ENCODE assay signal across 8 mouse cellular contexts in the genomic region with DNA sequence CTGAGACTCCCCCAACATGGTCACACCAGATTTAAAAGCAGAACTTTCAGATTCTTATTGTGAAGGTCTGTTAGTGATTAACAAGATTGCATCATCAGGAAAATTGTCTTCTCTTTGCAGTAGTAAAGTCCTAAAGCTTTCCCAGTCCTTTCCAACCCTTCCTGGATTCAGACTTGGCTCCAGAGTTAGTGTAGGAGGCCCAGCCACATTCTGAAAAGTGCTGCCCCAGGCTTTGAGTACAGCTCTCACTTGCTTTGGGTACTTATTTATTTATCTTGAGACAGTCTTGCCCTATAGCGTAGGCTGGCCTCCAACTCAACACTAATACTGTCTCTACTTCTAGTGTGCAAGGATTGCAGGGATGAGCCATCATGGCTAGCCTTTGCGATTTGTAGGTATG. TPM values are rescaled to one million over a fixed set of nuclear protein-coding genes. Genes with fewer than 3 reads are reported as not detected.
A peak's percentile ranks its signal among the peaks of the same experiment; 100 is the strongest.
DNase-seq lines count a peak whose midpoint lies in the region; ATAC-seq and TF ChIP-seq lines count a peak whose summit lies in the region.

No protein-coding gene starts in this region.

- no peak for TF ChIP-seq CTCF in C2C12 (IDR thresholded peaks at IDR 0.05; ENCODE audit: control insufficient read depth, insufficient read depth, insufficient read length)
- no peak for TF ChIP-seq CTCF in MEL (IDR thresholded peaks at IDR 0.05 in 2 of 3, conservative IDR thresholded peaks at IDR 0.05 in 1 of 3; ENCODE audit: control insufficient read depth in 1 of 3, insufficient read depth in 1 of 3, low read depth in 2 of 3, low read length in 3 of 3, poor library complexity in 1 of 3, severe bottlenecking in 1 of 3)

- no peak for ATAC-seq in liver, embryonic 12.5 days

- peak overlapping the region; percentile 95 for H3K4me2 ChIP-seq in liver, embryonic 12.5 days

- no peak overlapping the region for H3ac ChIP-seq in C2C12 (ENCODE audit: control insufficient read depth, insufficient read length, low read depth)

- H3K27ac ChIP-seq in MEL (ENCODE audit: control insufficient read depth, low read depth, low read length) = no peak overlapping the region
- no peak overlapping the region for H3K27ac ChIP-seq in hindbrain, embryonic 10.5 days
- no peak overlapping the region for H3K27ac ChIP-seq in liver, embryonic 12.5 days

- H3K79me3 ChIP-seq in C2C12 (ENCODE audit: low read depth) = peaks cover 75% of the 10 kb centered on the region

- H3K36me3 ChIP-seq in C2C12 (ENCODE audit: control insufficient read depth, insufficient read depth) = peaks cover 60% of the 10 kb centered on the region
- H3K36me3 ChIP-seq in MEL (ENCODE audit: control insufficient read depth in 1 of 2, insufficient read depth in 2 of 2, low read length in 2 of 2) = peaks cover 13 to 35% of the 10 kb centered on the region in 2 experiments
- peaks cover 56% of the 10 kb centered on the region for H3K36me3 ChIP-seq in hindbrain, embryonic 10.5 days
- peaks cover 54% of the 10 kb centered on the region for H3K36me3 ChIP-seq in liver, embryonic 12.5 days

- no peak for DNase-seq in MEL (ENCODE audit: low read depth, low spot score)
- DNase-seq in hindbrain, embryonic 10.5 days (ENCODE audit: low spot score) = no peak
- no peak for DNase-seq in thymus, postnatal 25 days
- DNase-seq in embryo, embryonic 9.5 days (ENCODE audit: extremely low spot score) = no peak
- DNase-seq in gastrocnemius, postnatal 36 days = no peak
- no peak for DNase-seq in left cerebral cortex, postnatal 4 days

- H3K9ac ChIP-seq in MEL (ENCODE audit: control insufficient read depth, low read depth, low read length, poor library complexity, severe bottlenecking) = peak overlapping the region; percentile 96
- peak overlapping the region; percentile 63 for H3K9ac ChIP-seq in liver, embryonic 12.5 days

- intact Hi-C loops in gastrocnemius, postnatal 36 days (cut with DNase I) = no loop called here
- intact Hi-C loops in left cerebral cortex, postnatal 4 days (cut with DNase I) = loop anchor here (10.0 kb wide), 1 partner anchor 86 kb away; a partner anchor contains a TSS

- TF ChIP-seq RAD21 in MEL (IDR thresholded peaks at IDR 0.05; ENCODE audit: low read depth, low read length) = no peak

- H3K4me3 ChIP-seq in C2C12 (ENCODE audit: insufficient read depth, poor library complexity, severe bottlenecking) = no peak overlapping the region
- H3K4me3 ChIP-seq in MEL (ENCODE audit: control insufficient read depth in 1 of 2, insufficient read depth in 1 of 2, low read depth in 2 of 2, low read length in 2 of 2) = peak overlapping the region; percentile 50 to 62
- H3K4me3 ChIP-seq in hindbrain, embryonic 10.5 days = peak overlapping the region; percentile 72
- H3K4me3 ChIP-seq in liver, embryonic 12.5 days = peak overlapping the region; percentile 96

- peaks cover 0 to 24% of the 10 kb centered on the region in 2 experiments for H3K4me1 ChIP-seq in MEL (ENCODE audit: control insufficient read depth in 1 of 2, insufficient read depth in 2 of 2, low read length in 2 of 2)
- peaks cover 49% of the 10 kb centered on the region for H3K4me1 ChIP-seq in hindbrain, embryonic 10.5 days (replicated peaks)
- peaks cover 71% of the 10 kb centered on the region for H3K4me1 ChIP-seq in liver, embryonic 12.5 days

- H3K79me2 ChIP-seq in C2C12 (ENCODE audit: control insufficient read depth, insufficient read depth) (peaks cover 80% of the 10 kb centered on the region), MEL (ENCODE audit: control insufficient read depth, insufficient read depth, low read length, poor library complexity) (peaks cover 73% of the 10 kb centered on the region)

- H3K27me3 ChIP-seq in C2C12 (ENCODE audit: control insufficient read depth, insufficient read depth, insufficient read length) (no peaks in the 10 kb centered on the region), MEL (ENCODE audit: control insufficient read depth in 1 of 2, insufficient read depth in 2 of 2, low read length in 2 of 2) (no peaks in the 10 kb centered on the region)
- H3K27me3 ChIP-seq in hindbrain, embryonic 10.5 days (ENCODE audit: insufficient read depth, poor library complexity, severe bottlenecking) = no peaks in the 10 kb centered on the region
- H3K27me3 ChIP-seq in liver, embryonic 12.5 days (replicated peaks) = no peaks in the 10 kb centered on the region

- TF ChIP-seq EP300 in MEL (IDR thresholded peaks at IDR 0.05; ENCODE audit: low read depth in 1 of 2, low read length in 2 of 2) = no peak

- WGBS in hindbrain, embryonic 10.5 days = 71% methylated on average over 2 of the region's 2 CpGs
- 77% methylated on average over 2 of the region's 2 CpGs for WGBS in liver, embryonic 12.5 days (ENCODE audit: insufficient replicate concordance)

- no peaks in the 10 kb centered on the region for H3K9me3 ChIP-seq in MEL (replicated peaks; ENCODE audit: insufficient read depth, low read length)
- H3K9me3 ChIP-seq in hindbrain, embryonic 10.5 days = no peaks in the 10 kb centered on the region
- no peaks in the 10 kb centered on the region for H3K9me3 ChIP-seq in liver, embryonic 12.5 days (replicated peaks)

- TF ChIP-seq POLR2A in MEL (IDR thresholded peaks at IDR 0.05; ENCODE audit: control insufficient read depth in 1 of 2, insufficient read depth in 1 of 2, low read depth in 1 of 2, low read length in 2 of 2, poor library complexity in 1 of 2) = no peak

TF ChIP-seq in C2C12, 6 proteins besides CTCF, POLR2A, EP300 and RAD21:
- TF ChIP-seq MYOD1 (IDR thresholded peaks at IDR 0.05; ENCODE audit: control insufficient read depth, insufficient read length, low read depth) = no peak
- no peak for TF ChIP-seq FOSL1 (IDR thresholded peaks at IDR 0.05; ENCODE audit: insufficient read depth, low read length, poor library complexity, severe bottlenecking)
- TF ChIP-seq USF1 (IDR thresholded peaks at IDR 0.05; ENCODE audit: low read depth) = no peak
- TF ChIP-seq MYOG (IDR thresholded peaks at IDR 0.05; ENCODE audit: control insufficient read depth, extremely low read depth, insufficient read length) = no peak
- TF ChIP-seq CEBPB (IDR thresholded peaks at IDR 0.05; ENCODE audit: low read depth) = peak; percentile 39
- TF ChIP-seq MAX (IDR thresholded peaks at IDR 0.05) = no peak

TF ChIP-seq in MEL, 35 proteins besides CTCF, POLR2A, EP300 and RAD21:
- no peak for TF ChIP-seq NELFE (IDR thresholded peaks at IDR 0.05; ENCODE audit: low read depth, low read length)
- TF ChIP-seq RCOR1 (IDR thresholded peaks at IDR 0.05; ENCODE audit: low read depth, low read length) = peak; percentile 29; the same call in 1 of the 2 replicates

RNA-seq across cellular contexts. Expression of a gene that starts 4.6 kb away (rescaled TPM):
- polyA plus RNA-seq in C2C12 (2012; fragmentation: generic; extraction: Trizol) (20.1 TPM), MEL (2012; ENCODE audit: insufficient read depth in 1 of 2, insufficient read length in 2 of 2, low read depth in 1 of 2, low replicate concordance in 2 of 2, missing spikeins in 1 of 2) (10 to 100 TPM in 1 of 2 experiments, not detected in 1; 49.1 TPM)
- 39.4 and 49.5 TPM in 2 replicates for total RNA-seq in MEL (2012; rRNA removed)
- polyA plus RNA-seq in hindbrain, embryonic 10.5 days (2016; fragmentation: Nextera tagmentation; extraction: Ambion mirVana) = 31.9 and 33.8 TPM in 2 replicates
- polyA plus RNA-seq in liver, embryonic 12.5 days (2016; fragmentation: Nextera tagmentation; extraction: Ambion mirVana) = 32.7 and 33.2 TPM in 2 replicates
- 100 to 1,000 TPM; 107 TPM for total RNA-seq in gastrocnemius, postnatal 36 days (2021)
- total RNA-seq in left cerebral cortex, postnatal 4 days (2021) = 10 to 100 TPM; 30.9 to 32.3 TPM
